Mouse (Mus musculus): ENCODE measurements at regions not wholly inside any gene's neighbourhood (a gene's known extent, or its start where the extent isn't known, plus 50 kb on each side); places are given as distances from the start of the nearest gene placed in this dataset.
A peak's percentile ranks its signal among the peaks of the same experiment; 100 is the strongest.

DNA sequence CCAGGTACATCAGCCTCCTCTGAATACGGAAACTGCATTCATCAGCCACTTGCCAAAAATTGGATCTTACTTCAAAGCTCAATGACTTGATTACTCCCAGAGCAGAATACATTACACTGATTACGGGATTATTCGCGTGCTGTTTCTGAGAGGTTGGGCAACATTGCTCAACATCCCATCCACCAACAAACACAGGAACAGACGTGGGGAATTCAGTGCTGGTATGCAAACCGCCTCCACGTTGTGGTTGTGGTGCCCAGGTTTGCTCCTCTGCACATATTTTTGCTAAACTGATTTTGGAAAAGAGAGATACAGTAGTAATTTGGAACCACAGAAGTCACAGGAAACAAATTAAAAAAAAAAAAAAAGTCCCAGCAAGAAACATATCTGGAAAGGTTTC, 266.9 kb downstream of the Dhx15 start:
- DNase-seq (ENCODE audit: low read depth), result no peak

DNA sequence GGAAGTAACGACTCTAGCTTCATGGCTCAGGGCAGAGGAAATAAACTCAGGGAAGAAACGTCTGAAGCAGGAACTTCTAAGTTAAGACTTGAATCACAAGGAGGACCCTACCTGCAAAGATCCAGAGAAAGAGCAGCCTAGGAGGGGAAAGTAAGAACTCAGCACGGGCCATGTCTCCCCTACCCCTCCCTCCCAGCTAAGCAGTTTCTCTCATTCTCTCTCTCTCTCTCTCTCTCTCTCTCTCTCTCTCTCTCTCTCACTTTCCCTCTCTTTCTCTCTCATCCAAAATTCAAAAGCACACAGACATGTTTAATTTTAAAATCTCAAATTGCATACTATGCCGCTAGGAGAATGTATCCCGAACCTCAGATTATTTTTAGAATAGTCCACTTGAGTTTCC, 267.3 kb downstream of the Dhx15 start:
- no peak for DNase-seq (ENCODE audit: low read depth)

DNA sequence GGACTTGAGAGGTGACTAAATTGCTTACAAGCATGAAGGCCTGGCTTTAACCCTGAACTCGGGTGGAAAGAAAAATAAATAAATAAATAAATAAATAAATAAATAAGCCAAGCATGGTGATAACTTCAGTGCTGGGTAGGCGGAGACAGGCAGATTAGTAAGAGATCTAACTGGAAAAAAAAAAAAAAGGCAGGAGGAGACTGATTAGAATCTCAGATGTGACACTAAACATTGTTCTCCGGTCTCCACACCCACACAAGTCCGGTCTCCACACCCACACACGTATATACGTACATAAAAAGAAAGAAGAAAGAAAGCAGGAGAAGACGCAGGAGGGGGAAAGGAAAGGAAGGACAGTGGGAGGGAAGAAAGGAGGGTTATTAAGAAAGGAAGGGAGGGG, 267.8 kb downstream of the Dhx15 start:
- no peak for DNase-seq (ENCODE audit: low read depth)

DNA sequence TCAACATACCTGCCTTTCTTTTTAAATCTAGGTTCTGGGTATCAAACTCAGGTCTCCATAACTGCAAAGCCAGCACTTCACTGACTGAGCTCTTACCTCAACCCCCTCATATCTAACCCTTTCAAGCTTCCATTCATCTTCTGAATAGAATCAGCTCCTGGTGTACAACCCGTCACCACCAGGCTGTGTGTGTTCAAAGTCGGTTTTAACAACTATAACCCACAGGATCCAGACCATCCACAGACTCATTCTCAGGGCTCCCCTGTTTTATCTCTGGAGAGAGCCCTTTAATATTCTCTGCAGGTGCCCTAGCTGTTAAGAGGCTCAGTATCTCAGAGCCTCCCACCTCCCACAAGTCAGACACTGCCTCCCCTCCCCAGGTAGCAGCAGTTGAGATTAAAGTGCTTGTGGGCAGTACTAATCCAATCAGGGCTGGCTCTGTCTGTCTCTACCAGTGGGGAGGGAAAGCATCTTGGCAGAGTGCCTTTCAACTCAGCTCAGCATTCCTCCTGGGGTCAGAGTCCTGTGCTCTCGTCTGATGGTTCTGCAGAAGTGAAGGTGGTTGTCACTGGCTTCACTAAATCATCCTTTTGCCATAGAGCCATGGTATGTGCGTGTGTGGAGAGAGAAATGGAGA, 272.4 kb downstream of the Dhx15 start:
- no peak for DNase-seq (ENCODE audit: low read depth)

DNA sequence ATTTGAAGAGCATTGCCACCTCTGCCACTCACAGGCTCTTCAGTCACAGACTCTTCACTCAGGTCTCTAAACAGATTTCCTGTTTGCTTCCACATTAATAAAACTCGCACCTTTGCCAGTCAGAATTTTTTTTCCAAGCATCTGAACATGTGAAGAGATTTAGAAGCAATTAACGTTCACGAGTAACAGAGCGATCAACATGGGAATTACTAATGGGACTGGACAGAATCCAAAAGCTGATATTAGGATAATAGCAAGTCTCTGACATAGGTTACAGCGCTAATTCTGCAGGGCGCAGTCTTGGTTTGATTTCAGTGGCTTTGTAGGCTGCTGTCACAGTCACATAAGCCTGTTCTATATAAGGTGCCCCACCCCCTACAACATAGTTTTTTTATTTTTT, 275.6 kb downstream of the Dhx15 start:
- DNase-seq (ENCODE audit: low read depth), result no peak

DNA sequence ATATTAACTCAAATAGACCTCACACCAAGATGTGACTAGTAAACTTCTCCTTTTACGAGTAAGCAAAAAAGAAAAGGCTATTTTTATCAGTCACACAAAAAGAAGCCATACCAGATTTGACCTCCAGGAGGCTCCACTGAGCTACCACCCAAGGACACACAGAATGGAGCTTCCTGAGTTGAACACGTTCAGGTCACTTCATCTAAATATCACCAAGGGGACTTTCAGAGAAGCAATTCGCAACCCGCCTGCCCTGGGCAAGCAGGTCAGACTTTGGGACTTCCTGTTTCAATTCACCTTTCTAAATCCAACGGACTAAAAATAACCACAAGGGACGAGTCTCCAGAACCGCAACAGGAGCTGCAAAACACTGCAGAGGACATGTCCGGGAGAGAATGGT, 281.5 kb downstream of the Dhx15 start:
- peak; percentile 2 for DNase-seq (ENCODE audit: low read depth)

DNA sequence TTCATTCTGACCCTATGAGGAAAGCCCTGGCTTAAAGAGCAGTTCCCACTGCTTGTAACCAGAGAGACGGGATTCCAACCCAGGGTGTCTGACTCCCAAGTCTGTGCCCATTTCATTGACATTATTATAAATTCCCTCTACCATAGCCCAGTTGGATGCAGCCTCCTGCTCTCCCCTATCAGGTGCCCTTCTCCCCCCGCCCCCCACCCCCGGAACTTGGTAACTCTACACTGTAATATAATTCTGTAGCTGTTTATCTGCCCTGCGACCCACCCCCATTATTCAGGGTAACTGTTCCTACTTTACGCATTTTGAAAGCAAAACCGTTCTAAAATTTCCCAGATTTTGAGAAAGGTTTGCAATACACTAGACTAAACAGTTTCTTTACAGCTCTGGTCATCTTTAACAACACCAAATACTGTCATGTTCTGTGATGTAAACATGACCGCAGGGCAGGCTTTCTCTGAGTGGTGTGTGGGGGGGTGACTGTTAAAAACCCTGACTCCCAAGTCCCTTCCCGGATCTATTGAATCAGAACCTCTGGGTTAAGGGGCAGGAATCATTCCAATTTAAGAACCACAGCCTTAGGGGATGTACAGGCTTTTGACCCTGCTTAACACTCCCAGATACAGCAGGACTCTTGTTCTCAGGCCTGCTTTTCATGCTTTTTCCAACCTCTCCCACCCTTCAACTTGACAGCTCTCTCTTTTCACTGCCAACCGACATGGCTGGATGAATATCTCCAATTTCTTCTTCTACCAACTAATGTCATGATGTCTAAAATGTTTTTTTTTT, 283.8 kb downstream of the Dhx15 start:
- DNase-seq (ENCODE audit: low read depth), result no peak

DNA sequence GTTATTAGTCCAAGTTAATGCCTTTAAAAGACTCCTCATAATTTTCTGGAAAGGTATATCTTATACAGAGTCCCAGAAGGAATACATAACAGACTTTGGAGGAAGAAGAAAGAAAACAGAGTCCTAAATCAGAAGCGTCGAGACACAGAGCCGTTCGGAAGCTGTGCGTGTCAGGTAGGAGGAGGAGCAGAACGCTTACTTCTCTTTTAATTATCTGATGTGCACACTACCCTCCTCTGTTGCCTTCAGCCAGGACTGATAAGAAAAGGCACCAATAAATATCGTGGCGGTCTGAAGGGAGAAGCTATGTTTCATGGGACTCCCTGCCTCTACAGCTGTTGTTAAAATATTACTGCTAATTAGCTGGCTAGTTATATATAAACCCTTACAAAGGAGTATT, 296.2 kb downstream of the Dhx15 start:
- DNase-seq (ENCODE audit: low read depth), result no peak

DNA sequence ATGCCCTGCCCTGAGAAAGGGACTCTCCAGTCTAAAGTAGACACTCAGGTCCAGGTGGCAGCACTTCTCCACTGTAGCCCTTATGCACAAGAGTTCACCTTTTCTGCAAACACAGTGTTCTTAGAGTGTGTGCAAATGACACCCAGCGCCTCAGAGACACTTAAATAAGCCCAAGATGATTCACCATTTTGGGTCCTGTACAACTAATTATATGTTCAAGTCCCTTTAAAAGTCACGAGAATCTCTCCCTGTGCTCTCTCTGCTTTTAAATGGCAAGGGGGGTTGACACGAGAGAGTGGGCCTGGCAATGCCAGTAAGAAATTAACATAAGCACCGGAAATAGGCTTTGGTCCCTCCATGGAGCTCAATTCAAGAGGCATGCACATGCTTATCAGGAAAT, 299.0 kb downstream of the Dhx15 start:
- no peak for DNase-seq (ENCODE audit: low read depth)

DNA sequence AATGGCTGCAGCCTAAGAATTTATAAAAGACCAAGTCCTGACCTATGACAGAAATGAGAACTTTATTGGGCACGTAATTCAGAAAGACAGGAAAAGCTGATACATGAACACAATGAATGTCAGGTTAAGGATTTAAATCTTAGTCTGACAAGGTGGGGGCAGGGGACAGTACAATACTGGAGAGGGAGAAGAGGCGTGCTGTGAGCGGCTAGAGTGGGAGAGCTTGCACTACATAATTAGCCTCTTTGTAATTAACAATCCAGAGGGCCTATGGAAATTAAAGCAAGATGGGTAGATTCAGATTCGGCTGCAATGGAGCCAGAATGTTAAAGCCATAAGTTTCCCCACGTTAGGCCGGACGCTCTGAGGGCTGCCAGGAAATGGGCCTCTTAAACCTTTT, 301.9 kb downstream of the Dhx15 start:
- DNase-seq (ENCODE audit: low read depth), result no peak

DNA sequence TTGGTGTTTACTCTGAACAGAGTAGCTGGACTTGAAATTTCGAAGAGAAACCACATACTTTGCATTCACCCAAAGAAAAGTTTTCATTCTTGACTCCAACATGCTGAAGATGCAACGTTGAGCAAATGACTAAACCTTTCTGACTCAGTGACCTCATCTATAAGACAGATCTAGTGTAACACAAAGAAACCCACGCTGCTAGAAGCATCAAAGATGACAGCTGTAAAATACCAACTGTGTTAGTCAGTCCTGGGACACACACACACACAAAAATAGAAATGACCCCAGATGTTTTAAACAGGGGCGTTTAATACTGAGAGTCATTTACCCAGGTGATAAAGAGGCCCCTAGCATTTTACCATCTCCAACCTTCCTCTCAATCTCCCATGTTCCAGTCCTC, 307.7 kb downstream of the Dhx15 start:
- DNase-seq (ENCODE audit: low read depth), result no peak

DNA sequence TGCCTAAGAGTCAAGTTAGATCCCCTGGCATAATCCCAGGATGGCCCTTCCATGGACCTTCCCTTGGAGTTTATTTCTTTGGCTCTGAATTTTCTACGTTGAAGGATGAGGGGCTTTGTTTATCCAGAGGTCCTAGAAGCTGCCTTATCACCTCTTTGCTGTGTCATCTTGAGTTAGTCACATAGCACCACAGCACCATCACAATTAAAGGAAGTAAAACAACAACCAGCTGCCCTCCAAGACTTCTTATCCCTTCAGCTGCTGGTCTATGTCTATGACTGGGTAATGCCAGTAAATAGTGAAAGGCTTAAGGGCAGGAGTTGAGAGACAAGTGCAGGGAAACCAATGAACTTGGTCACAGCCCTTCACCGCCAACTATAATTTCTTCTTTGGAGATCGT, 308.1 kb downstream of the Dhx15 start:
- no peak for DNase-seq (ENCODE audit: low read depth)

DNA sequence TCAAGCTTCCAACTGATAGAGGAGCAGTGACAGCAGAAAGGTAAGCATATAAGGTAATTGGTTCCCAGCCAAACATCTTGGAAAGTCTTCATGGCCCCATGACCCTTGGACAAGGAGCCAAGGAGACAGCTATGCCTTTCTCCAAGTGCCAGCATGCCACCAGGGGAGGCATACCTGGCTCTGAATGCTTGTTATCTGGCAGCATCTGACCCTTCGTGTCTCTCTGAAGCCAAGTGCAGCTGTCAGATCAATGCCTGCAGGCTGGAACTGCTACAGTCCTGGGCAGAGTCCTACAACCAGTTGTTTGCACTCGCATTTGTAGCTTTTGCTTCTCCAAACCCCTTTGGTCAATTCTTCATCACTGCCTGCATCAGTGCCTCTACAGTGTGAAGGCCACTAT, 309.3 kb upstream of the Ppargc1a start:
- no peak for DNase-seq (ENCODE audit: low read depth)

DNA sequence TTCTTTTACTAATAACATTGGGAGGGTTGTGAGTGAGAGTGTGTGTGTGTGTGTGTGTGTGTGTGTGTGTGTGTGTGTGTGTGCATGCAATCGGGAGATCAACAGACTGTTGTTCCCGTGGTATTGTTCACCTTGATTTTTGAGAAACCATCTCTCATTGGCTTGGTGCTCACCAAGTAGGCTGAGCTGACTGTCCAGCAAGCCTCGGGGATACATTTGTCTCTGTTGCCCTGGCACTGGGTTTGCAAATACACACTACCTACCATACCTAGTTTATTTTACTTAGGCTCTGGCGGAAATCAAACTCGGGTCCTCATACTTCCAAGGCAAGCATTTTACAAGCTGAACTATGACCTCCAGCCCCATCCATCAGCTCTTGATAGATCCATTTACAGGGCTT, 306.0 kb upstream of the Ppargc1a start:
- DNase-seq (ENCODE audit: low read depth), result no peak

DNA sequence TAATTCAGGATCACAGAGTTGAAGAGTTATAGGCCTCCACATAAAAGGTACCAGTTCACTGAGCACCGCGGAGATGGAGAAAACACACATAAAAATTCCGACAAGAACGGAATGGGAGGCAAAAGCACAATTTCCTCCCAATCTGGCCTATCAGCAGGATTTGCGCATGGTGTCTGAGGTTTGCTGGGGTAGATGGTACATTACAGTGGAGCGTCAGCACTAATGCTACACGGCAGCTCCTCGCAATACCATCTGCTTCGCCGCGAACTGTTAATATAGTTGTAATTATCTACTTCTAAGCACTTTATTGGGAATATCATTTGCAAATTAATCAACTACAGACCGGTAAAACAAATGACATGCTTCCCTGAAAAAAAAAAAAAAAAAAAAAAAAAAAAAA, 304.2 kb upstream of the Ppargc1a start:
- no peak for DNase-seq (ENCODE audit: low read depth)

DNA sequence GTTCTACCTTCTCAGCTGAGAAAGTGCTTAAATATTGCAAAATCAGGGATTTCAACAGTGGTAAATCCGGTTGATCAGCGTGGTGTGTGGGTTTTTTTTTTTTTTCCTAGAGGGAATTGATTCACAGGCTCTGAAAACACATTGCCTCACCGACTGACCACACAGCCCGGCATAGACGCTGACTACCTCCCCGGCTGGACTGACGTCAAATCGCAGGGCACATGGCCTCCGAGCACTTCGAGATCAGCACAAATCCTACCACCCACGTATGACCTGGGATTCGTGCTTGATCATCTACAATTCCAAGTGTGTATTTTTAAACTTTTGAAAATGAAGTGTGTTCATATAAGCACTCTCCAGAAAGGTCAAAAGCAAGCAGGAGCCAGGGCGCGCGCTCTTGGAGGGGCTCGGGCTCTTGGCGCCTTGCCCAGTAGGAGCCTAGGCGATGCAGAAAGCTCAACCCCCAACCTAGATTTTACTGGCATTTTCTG, 300.7 kb upstream of the Ppargc1a start:
- no peak for DNase-seq (ENCODE audit: low read depth)

DNA sequence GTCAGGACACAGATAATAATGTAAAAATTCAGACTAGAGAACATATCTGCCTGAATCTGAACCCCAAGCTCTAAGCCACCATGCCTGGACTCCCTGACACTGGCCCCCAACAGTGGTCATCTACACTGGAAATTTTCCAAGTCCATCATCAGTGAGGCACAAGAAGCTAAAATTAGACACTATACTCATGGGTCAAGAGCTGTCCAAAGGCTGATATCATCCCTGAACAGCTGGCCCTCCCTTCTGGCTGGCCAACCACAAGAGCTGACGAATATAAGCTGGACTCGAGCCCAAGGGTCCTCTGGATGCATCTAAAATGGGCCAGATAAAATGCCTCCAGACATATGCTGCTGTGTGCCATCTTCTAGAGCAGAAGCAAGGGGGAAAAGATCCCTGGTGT, 298.5 kb upstream of the Ppargc1a start:
- DNase-seq (ENCODE audit: low read depth), result no peak

DNA sequence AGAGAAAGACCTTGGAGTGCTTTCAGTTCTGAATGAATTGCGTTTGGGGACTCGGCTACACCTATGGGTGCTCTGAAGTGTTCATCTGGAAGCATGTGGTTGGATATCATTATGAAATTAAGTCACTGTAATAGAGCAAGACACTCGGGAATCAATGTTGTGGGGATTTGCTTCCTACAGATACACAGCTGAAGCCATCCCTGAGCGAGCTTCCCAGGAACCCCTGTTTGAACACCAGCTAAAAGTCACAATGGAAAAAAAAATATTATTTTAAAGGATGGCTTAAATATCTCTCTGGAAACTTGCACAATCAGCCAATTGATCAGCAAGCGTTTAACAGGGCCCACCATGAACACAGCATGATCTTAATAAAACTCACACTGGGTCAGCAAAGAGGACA, 293.0 kb upstream of the Ppargc1a start:
- no peak for DNase-seq (ENCODE audit: low read depth)

DNA sequence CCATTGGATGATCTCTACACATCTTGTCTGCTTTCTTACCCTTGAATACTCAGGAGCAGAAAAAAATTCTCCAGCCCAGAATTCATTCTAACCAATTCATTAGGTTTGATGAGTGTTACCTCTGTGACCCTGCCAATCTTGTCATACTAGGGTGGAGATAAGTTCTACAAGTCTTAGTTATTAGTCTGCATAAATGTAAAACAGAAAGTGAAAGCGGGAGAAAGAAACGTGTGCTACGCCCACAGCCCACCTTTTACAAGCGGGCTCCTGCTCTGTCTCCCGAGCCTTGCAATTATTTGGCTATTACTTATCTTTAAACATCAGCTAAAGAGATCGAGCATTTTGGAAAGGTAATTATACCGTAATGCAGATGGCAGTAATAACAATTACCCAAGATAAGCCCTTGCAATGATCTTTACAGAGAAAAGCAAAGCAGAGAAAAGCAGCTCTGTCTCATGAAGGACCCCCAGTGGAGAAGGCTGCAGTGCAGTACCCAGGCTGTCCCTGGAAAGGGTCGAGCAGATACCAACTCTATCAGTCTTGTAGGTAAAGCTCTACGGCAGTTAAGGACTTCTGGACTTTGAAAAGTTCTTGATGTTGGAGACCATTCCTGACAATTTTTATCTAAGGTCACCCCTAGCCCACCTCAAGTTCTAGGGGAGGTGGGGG, 286.1 kb upstream of the Ppargc1a start:
- DNase-seq (ENCODE audit: low read depth), result peak; percentile 14

DNA sequence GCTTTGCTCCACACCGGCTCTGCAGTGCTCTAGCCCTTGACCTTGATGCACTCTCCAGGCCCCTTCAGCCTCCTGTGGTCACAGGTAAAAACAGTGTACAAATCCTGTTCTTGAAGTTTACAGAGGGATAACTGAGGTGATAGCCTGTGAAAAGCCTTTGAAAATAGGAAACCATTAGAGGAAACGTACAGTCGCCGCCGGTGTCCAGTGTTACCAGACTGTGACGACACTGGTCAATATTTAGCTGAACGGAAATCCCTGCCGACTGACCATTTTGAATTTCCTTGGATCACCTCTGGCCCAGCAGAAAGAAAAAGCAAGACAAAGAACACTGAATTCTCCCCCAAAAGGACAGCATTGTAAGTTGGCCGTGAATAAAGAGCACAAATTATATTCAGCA, 282.6 kb upstream of the Ppargc1a start:
- DNase-seq (ENCODE audit: low read depth), result no peak

DNA sequence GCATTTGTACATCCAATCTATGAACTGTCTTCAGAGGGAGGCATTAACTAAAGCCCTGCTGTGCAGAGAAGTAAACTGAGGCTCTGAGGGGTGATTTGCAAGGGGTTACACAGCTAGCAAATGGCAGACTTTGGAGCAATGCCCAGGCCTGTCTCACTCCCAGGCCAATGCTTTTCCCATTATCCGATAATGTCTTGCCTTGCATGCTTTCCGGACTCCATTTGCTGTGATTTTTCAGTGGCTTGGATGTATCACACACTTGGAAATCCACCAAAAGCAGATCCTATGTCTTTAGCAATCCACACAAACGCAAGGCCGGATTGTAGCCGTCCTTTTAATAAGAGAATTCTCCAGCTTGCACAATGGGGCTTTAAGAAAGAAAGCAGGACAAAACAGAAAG, 281.7 kb upstream of the Ppargc1a start:
- no peak for DNase-seq (ENCODE audit: low read depth)

DNA sequence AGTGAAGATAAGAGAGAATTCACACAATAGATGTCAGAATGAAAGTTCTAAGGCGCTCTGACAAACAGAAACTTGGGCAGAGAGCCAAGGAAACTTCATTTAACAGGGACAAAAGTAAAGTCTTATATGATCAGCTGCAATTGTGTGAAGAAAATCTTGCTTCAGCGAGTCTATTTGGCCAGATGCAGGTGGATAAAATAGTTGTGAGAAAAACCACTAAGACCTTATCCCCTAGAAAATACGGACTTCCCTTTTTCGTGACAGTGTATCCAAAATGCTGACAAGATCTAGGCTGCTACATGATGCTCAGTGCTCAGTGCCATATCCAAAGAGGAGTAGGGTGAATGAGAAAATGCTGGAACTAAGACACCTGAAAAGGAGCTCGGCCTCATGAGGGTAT, 274.7 kb upstream of the Ppargc1a start:
- DNase-seq (ENCODE audit: low read depth), result no peak

DNA sequence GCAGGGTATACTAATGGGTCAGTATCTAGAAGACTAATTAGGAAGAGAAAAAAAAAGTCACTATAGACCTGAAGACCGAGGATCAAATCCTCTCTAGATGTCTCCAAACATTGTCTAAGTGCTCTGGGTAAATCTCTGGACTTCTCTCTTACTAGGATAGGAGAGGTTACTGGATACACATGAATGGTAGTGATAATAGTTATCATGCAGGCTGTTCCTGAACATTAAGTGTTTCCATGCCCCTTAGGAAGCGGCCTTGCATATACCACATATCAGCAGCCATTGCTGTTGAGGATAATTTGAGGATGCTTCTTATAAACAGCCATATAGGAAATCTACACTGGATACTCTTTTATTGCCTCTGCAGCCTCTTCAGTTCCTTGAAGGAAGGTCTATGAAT, 274.2 kb upstream of the Ppargc1a start:
- DNase-seq (ENCODE audit: low read depth), result no peak

Data from induced T-regulatory cell, adult 2 months (primary cell).